1 mouse cellular context compared by ENCODE assay signal in genomic region chr11:117330076-117330950, GRCm38 (mm10).
TF ChIP-seq lines count a peak whose summit lies in the region.

No protein-coding gene starts in this region.

TF ChIP-seq in MEL, 35 proteins besides CTCF, POLR2A, EP300 and RAD21 (continued from another document):
- TF ChIP-seq ZKSCAN1 (IDR thresholded peaks at IDR 0.05; ENCODE audit: low read depth, low read length), result no peak
- no peak for TF ChIP-seq JUND (IDR thresholded peaks at IDR 0.05; ENCODE audit: low read depth, low read length)
